Mouse (Mus musculus) small intestine, adult 2 months (tissue): ENCODE results near the gene Olfr1357. TPM values are rescaled to one million over a fixed set of nuclear protein-coding genes. Genes with fewer than 3 reads are reported as not detected.

Source experiments
- H3K27ac ChIP-seq: fragments of 200-500 bp; 2 replicates; pipeline ENCODE4 v1.5.1; 2012; ENCODE audit warnings: low read depth, low read length, control low read depth, inconsistent platforms; ENCODE audit not compliant: insufficient read depth
- H3K27me3 ChIP-seq: fragments of 200-500 bp; 2 replicates; pipeline ENCODE4 v1.6.1; 2012; ENCODE audit warnings: mild to moderate bottlenecking, moderate library complexity, low read length, inconsistent platforms; ENCODE audit not compliant: control insufficient read depth, insufficient read depth
- H3K36me3 ChIP-seq: fragments of 200-500 bp; 2 replicates; pipeline ENCODE4 v1.6.1; 2012; ENCODE audit warnings: mild to moderate bottlenecking, low read length, control low read depth, inconsistent platforms; ENCODE audit not compliant: control insufficient read depth, insufficient read depth
- H3K4me1 ChIP-seq: fragments of 200-500 bp; 2 replicates; pipeline ENCODE4 v1.6.1; 2012; ENCODE audit warnings: low read length, inconsistent platforms, mixed read lengths; ENCODE audit not compliant: control insufficient read depth, insufficient read depth, insufficient read length
- H3K4me3 ChIP-seq: fragments of 200-500 bp; 2 replicates; pipeline ENCODE4 v1.5.1; 2012; ENCODE audit warnings: low read depth, mild to moderate bottlenecking, control low read depth, inconsistent platforms, low read length, moderate library complexity
- CTCF ChIP-seq: fragments of 200-500 bp; IDR thresholded peaks from 2 replicates; pipeline ENCODE4 v1.5.1; 2012; ENCODE audit warnings: low read depth, mild to moderate bottlenecking, control low read depth, inconsistent platforms, low read length, moderate library complexity, mixed read lengths; ENCODE audit not compliant: insufficient replicate concordance, insufficient read length; ENCODE audit errors: extremely low read depth
- POLR2A ChIP-seq: fragments of 200-500 bp; IDR thresholded peaks from 2 replicates; pipeline ENCODE4 v1.6.1; 2012; ENCODE audit warnings: low read depth, mild to moderate bottlenecking, control low read depth, inconsistent platforms, low read length, moderate library complexity
- WGBS: fragments of 180-500 bp; shearing (Covaris S2); methylation state at CpG from one replicate; pipeline ENCODE4 v1.1.7; 2018; 5-methylcytosine and 5-hydroxymethylcytosine counted together
- polyA plus RNA-seq: library from polyadenylated mRNA; depleted of rRNA; stranded (reverse); fragments of >200 nt; gene quantifications from 2 replicates; pipeline ENCODE4 v1.2.3, GENCODE M21; 2012; rRNA removed

Olfr1357 gene
- polyA plus RNA-seq, 1 experiment, result not detected

GRCm38 (mm10) chr10:78573226-78573625, 44.6 kb downstream of the Olfr1357 start:
- Histone ChIP-seq H3K36me3 (peaks cover 13% of the 10 kb centered on the region), H3K4me1 (peaks cover 9% of the 10 kb centered on the region), H3K27ac (no peak overlapping the region), H3K4me3 (no peak overlapping the region), H3K27me3 (no peaks in the 10 kb centered on the region)
- TF ChIP-seq CTCF (no peak), POLR2A (no peak)
- WGBS, result 71% methylated on average over 3 of the region's 3 CpGs

DNA sequence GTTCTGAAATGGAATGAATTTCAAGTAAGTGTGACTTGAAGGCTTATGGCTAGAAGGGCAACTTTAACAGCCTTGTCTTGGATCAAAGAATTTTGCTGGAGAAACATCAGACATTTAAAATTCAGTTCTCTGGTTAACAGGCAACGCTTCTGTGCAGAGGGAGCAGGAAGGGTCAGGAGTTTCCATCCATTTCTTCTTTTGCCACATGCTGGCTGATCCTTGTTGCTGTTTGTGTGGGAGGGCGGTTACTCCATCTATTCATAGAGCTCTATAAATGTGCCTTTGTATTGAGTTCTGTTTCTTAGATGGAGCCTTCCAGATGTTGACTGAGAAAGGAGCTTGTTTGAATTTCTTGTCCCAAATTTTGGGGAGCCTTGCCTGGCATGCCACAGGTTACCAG, 47.0 kb downstream of the Olfr1357 start:
- no peak overlapping the region for H3K27ac ChIP-seq
- H3K36me3 ChIP-seq, result no peaks in the 10 kb centered on the region
- 74% methylated on average over 2 of the region's 2 CpGs for WGBS

DNA sequence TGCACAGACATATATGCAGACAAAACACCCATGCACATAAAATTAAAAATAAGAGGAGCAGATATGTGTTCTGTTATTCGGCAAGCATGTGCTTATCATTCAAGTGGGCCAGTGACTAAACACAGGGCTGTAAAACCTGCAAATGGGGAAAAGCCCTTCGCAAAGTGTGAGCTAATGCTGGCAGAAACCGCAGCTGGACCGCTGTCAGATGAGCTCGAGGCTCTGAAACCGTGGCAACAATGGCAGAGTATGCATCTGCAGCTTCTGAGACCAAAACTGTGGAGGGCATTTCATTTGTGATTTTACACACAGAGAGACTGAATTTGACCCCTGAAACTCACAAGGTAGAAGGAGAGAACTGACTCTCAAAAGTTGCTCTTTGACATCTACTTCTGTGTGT, 47.5 kb downstream of the Olfr1357 start:
- WGBS, result 43% methylated on average over 6 of the region's 6 CpGs
- no peak for TF ChIP-seq CTCF
- no peak for TF ChIP-seq POLR2A
- no peak overlapping the region for H3K27ac ChIP-seq

More for the DNA sequence above, 47.0 kb downstream of the Olfr1357 start:
- Histone ChIP-seq H3K4me1 (0 out of 2 replicates have a peak, but pooled peaks cover 2% of the 10 kb centered on the region), H3K4me3 (no peak overlapping the region), H3K27me3 (no peaks in the 10 kb centered on the region)
- no peak for TF ChIP-seq CTCF
- TF ChIP-seq POLR2A, result no peak

GRCm38 (mm10) chr10:78569686-78570085, 48.2 kb downstream of the Olfr1357 start:
- Histone ChIP-seq H3K36me3 (no peaks in the 10 kb centered on the region), H3K4me1 (0 out of 2 replicates have a peak, but pooled peaks cover 2% of the 10 kb centered on the region), H3K4me3 (no peak overlapping the region), H3K27me3 (no peaks in the 10 kb centered on the region), H3K27ac (no peak overlapping the region)
- no peak for TF ChIP-seq POLR2A
- no peak for TF ChIP-seq CTCF
- 63% methylated on average over 3 of the region's 3 CpGs for whole genome bisulfite sequencing

More for the DNA sequence above, 47.5 kb downstream of the Olfr1357 start:
- no peaks in the 10 kb centered on the region for H3K27me3 ChIP-seq
- H3K36me3 ChIP-seq, result no peaks in the 10 kb centered on the region
- H3K4me1 ChIP-seq, result 0 out of 2 replicates have a peak, but pooled peaks cover 2% of the 10 kb centered on the region
- H3K4me3 ChIP-seq, result no peak overlapping the region

DNA sequence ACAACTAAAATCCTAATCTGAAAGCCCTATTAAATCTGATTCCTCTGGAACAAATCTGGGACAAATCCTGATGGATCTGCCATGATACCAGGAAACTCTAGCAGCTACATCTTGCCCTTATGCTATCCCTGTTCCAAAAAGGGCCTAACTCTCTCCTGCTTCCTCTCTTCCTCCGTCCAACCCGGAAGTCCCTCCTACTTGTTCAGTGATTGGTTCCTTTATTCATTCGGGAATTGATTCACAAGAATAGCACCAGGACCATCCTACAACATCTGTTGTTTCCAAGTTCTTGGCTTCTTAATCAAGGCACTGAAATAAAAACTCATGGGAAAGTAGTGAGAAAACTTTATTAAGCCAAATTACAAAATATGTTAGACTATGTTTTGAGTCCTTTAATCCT, 48.7 kb downstream of the Olfr1357 start:
- Histone ChIP-seq H3K27ac (no peak overlapping the region), H3K4me1 (0 out of 2 replicates have a peak, but pooled peaks cover 2% of the 10 kb centered on the region), H3K36me3 (no peaks in the 10 kb centered on the region), H3K27me3 (no peaks in the 10 kb centered on the region), H3K4me3 (no peak overlapping the region)
- TF ChIP-seq POLR2A (no peak), CTCF (no peak)
- WGBS, result 80% methylated on average over 3 of the region's 3 CpGs

DNA sequence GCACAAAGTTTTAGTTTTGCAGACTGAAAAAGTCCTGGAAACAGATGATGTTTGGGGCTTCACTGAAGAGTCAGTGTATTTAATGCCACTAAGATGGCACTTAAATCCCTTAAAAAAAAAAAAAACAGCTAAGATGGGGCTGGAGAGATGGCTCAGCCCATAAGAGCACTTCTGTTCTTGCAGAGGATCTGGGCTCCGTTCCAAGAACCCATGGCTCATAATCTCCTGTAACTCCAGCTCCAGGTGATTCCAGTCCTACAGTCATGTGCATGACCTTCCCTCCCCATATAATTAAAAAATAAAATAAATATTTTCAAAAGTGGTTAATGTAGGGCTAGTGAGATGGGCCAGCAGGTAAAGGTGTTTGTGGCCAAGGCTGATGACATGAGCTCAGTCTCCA, 52.8 kb downstream of the Olfr1357 start:
- WGBS, result 34% methylated on average over 1 of the region's 1 CpGs
- TF ChIP-seq CTCF, result no peak
- TF ChIP-seq POLR2A, result no peak
- H3K4me1 ChIP-seq, result no peaks in the 10 kb centered on the region

More for the DNA sequence above, 52.8 kb downstream of the Olfr1357 start:
- Histone ChIP-seq H3K4me3 (no peak overlapping the region), H3K36me3 (no peaks in the 10 kb centered on the region), H3K27ac (no peak overlapping the region), H3K27me3 (no peaks in the 10 kb centered on the region)

Other genes starting within 250 kb of the Olfr1357 start
- 24.4 and 42.0 TPM in 2 replicates for gene Rrp1, start 205.0 kb downstream of the Olfr1357 start, polyA plus RNA-seq
- 11.8 and 21.1 TPM in 2 replicates for gene Cstb, start 192.4 kb downstream of the Olfr1357 start, polyA plus RNA-seq
- gene Pdxk, start 153.1 kb downstream of the Olfr1357 start, polyA plus RNA-seq, result 17.1 and 38.7 TPM in 2 replicates
- gene Olfr1358, start 100.6 kb downstream of the Olfr1357 start, polyA plus RNA-seq, result not detected in 2 replicates
- 62.2 and 168 TPM in 2 replicates for gene Ilvbl, start 43.7 kb downstream of the Olfr1357 start, polyA plus RNA-seq
- 4.8 and 8.6 TPM in 2 replicates for gene Syde1, start 26.1 kb downstream of the Olfr1357 start, polyA plus RNA-seq
- not detected in 2 replicates for gene Casp14, start 100.2 kb upstream of the Olfr1357 start, polyA plus RNA-seq
- not detected in 2 replicates for gene Ccdc105, start 135.0 kb upstream of the Olfr1357 start, polyA plus RNA-seq
- gene Slc1a6, start 162.4 kb upstream of the Olfr1357 start, polyA plus RNA-seq, result 0.09 TPM in 1 of 2 replicates, not detected in the other
- gene Olfr1356, start 234.1 kb upstream of the Olfr1357 start, polyA plus RNA-seq, result not detected in 2 replicates